Mouse (Mus musculus): ENCODE results near the gene Snrnp35. TPM values are rescaled to one million over a fixed set of nuclear protein-coding genes. Genes with fewer than 3 reads are reported as not detected.

Gene Snrnp35
- polyA plus RNA-seq, 1 experiment, result 18.9 TPM

DNA sequence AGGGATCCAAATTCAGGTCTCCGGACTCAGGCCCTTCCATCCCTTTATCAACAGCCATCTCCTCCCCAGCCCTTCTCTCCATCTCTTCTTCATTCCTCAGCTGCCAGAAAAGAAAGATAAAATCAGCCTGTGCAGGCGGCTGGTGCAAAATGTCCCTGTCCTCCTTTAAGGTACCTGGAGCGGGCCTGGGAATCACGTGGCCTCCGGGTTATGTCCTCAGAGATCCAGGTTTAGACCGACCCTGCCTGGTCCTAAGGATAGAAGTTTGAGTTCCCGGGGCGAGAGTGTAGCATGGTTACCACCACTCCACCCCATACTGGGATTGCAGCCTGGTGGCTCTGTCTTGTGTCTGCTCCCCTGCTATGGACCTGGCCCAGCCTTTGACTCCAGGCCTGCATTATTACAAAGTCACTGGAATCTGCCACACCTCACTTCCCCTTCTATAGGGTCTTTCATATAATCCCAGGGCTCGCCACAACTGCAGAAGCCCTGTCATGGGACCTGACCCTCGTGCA, 27.7 kb downstream of the Snrnp35 start:
- TF ChIP-seq REST (IDR thresholded peaks at IDR 0.05; ENCODE audit: insufficient read depth, insufficient read length) (no peak), POLR2AphosphoS2 (IDR thresholded peaks at IDR 0.05; ENCODE audit: insufficient read length, low read depth) (no peak), CEBPB (IDR thresholded peaks at IDR 0.05; ENCODE audit: insufficient read depth, poor library complexity, severe bottlenecking) (no peak), TCF12 (IDR thresholded peaks at IDR 0.05; ENCODE audit: insufficient read depth, poor library complexity, severe bottlenecking) (no peak), MAX (IDR thresholded peaks at IDR 0.05; ENCODE audit: low read depth) (no peak), MYOG (IDR thresholded peaks at IDR 0.05; ENCODE audit: control insufficient read depth in 1 of 3, insufficient read depth in 1 of 3, insufficient read length in 2 of 3, low read depth in 2 of 3) (no peak), USF1 (IDR thresholded peaks at IDR 0.05; ENCODE audit: low read depth) (no peak), MYOD1 (IDR thresholded peaks at IDR 0.05; ENCODE audit: control insufficient read depth in 1 of 3, insufficient read length in 2 of 3, low read depth in 2 of 3) (no peak), POLR2A (IDR thresholded peaks at IDR 0.05; ENCODE audit: insufficient read length, low read depth) (no peak), SRF (IDR thresholded peaks at IDR 0.05; ENCODE audit: control insufficient read depth, insufficient read length, low read depth) (no peak), TCF3 (IDR thresholded peaks at IDR 0.05; ENCODE audit: insufficient read length, low read depth) (no peak), E2F4 (IDR thresholded peaks at IDR 0.05; ENCODE audit: insufficient read depth) (no peak)
- Histone ChIP-seq H3K27me3 (ENCODE audit: control insufficient read depth, insufficient read depth, insufficient read length) (no peaks in the 10 kb centered on the region), H3K79me2 (ENCODE audit: control insufficient read depth, insufficient read depth) (no peaks in the 10 kb centered on the region), H3ac (ENCODE audit: control insufficient read depth, insufficient read length) (no peak overlapping the region), H3K36me3 (ENCODE audit: control insufficient read depth, insufficient read depth) (no peaks in the 10 kb centered on the region), H3K4me2 (ENCODE audit: low read depth) (no peak overlapping the region), H3K4me3 (no peak overlapping the region)

DNA sequence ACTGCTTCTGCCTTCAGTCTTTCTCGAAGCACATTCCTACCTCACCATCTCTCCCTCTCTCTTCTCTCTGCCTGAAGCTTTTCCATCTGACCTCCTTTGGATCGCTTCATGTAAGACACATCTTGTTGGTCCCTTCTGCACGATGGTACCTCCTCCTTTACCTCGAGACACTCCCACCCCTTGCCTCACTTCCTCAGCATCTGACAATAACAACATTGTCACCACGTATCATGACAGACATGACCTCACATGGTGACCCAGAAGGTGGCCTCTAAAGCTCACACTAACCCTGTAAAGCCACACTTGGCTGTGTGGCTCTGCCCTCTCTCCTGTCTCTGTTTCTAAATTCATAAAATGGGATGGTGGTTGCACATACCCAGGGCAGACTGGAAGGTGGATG, 32.9 kb downstream of the Snrnp35 start:
- no peaks in the 10 kb centered on the region for H3K27me3 ChIP-seq (ENCODE audit: control insufficient read depth, insufficient read depth, insufficient read length)
- no peak for TF ChIP-seq USF1 (IDR thresholded peaks at IDR 0.05; ENCODE audit: low read depth)
- TF ChIP-seq TCF12 (IDR thresholded peaks at IDR 0.05; ENCODE audit: insufficient read depth, poor library complexity, severe bottlenecking), result no peak
- no peak for TF ChIP-seq MAX (IDR thresholded peaks at IDR 0.05; ENCODE audit: low read depth)
- TF ChIP-seq SRF (IDR thresholded peaks at IDR 0.05; ENCODE audit: control insufficient read depth, insufficient read length, low read depth), result no peak
- TF ChIP-seq POLR2A (IDR thresholded peaks at IDR 0.05; ENCODE audit: insufficient read length, low read depth), result no peak
- TF ChIP-seq TCF3 (IDR thresholded peaks at IDR 0.05; ENCODE audit: insufficient read length, low read depth), result no peak
- TF ChIP-seq REST (IDR thresholded peaks at IDR 0.05; ENCODE audit: insufficient read depth, insufficient read length), result no peak
- no peak for TF ChIP-seq MYOG (IDR thresholded peaks at IDR 0.05; ENCODE audit: control insufficient read depth in 1 of 3, insufficient read depth in 1 of 3, insufficient read length in 2 of 3, low read depth in 2 of 3)
- TF ChIP-seq E2F4 (IDR thresholded peaks at IDR 0.05; ENCODE audit: insufficient read depth), result no peak
- TF ChIP-seq POLR2AphosphoS2 (IDR thresholded peaks at IDR 0.05; ENCODE audit: insufficient read length, low read depth), result no peak
- no peak for TF ChIP-seq CEBPB (IDR thresholded peaks at IDR 0.05; ENCODE audit: insufficient read depth, poor library complexity, severe bottlenecking)
- TF ChIP-seq MYOD1 (IDR thresholded peaks at IDR 0.05; ENCODE audit: control insufficient read depth in 1 of 3, insufficient read length in 2 of 3, low read depth in 2 of 3), result no peak
- no peak overlapping the region for H3K4me3 ChIP-seq
- H3K36me3 ChIP-seq (ENCODE audit: control insufficient read depth, insufficient read depth), result no peaks in the 10 kb centered on the region
- no peaks in the 10 kb centered on the region for H3K79me2 ChIP-seq (ENCODE audit: control insufficient read depth, insufficient read depth)
- no peak overlapping the region for H3K4me2 ChIP-seq (ENCODE audit: low read depth)
- H3ac ChIP-seq (ENCODE audit: control insufficient read depth, insufficient read length), result no peak overlapping the region

- H3K4me3 ChIP-seq, result no peak overlapping the region
Observed at GRCm38 (mm10) chr5:124518648-124519047, 35.7 kb downstream of the Snrnp35 start.

DNA sequence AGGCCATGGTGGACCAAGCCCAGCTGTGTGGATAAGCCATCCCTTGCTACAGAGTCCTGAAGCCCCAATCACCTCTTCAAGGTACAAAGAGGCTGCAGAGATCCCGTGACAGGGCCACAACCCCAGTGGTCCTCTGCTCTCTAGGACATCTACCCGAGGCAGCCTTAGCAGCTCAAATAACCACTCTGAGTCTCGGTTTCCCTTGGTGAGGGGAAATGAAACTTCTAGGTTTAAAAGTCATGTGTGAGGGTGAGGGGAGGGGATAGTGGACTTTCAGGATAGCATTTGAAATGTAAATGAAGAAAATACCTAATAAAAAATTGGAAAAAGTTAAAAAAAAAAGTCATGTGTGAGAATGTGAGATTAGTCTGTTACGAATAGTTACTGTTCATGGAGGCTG, 38.7 kb downstream of the Snrnp35 start:
- Histone ChIP-seq H3K79me2 (ENCODE audit: control insufficient read depth, insufficient read depth) (no peaks in the 10 kb centered on the region), H3K4me2 (ENCODE audit: low read depth) (no peak overlapping the region), H3K36me3 (ENCODE audit: control insufficient read depth, insufficient read depth) (no peaks in the 10 kb centered on the region), H3K4me3 (no peak overlapping the region), H3K27me3 (ENCODE audit: control insufficient read depth, insufficient read depth, insufficient read length) (no peaks in the 10 kb centered on the region), H3ac (ENCODE audit: control insufficient read depth, insufficient read length) (no peak overlapping the region)
- TF ChIP-seq TCF12 (IDR thresholded peaks at IDR 0.05; ENCODE audit: insufficient read depth, poor library complexity, severe bottlenecking) (no peak), REST (IDR thresholded peaks at IDR 0.05; ENCODE audit: insufficient read depth, insufficient read length) (no peak), MYOD1 (IDR thresholded peaks at IDR 0.05; ENCODE audit: control insufficient read depth in 1 of 3, insufficient read length in 2 of 3, low read depth in 2 of 3) (no peak), POLR2AphosphoS2 (IDR thresholded peaks at IDR 0.05; ENCODE audit: insufficient read length, low read depth) (no peak), MYOG (IDR thresholded peaks at IDR 0.05; ENCODE audit: control insufficient read depth in 1 of 3, insufficient read depth in 1 of 3, insufficient read length in 2 of 3, low read depth in 2 of 3) (no peak), USF1 (IDR thresholded peaks at IDR 0.05; ENCODE audit: low read depth) (no peak), CEBPB (IDR thresholded peaks at IDR 0.05; ENCODE audit: insufficient read depth, poor library complexity, severe bottlenecking) (no peak), TCF3 (IDR thresholded peaks at IDR 0.05; ENCODE audit: insufficient read length, low read depth) (no peak), MAX (IDR thresholded peaks at IDR 0.05; ENCODE audit: low read depth) (no peak), SRF (IDR thresholded peaks at IDR 0.05; ENCODE audit: control insufficient read depth, insufficient read length, low read depth) (no peak), E2F4 (IDR thresholded peaks at IDR 0.05; ENCODE audit: insufficient read depth) (no peak), POLR2A (IDR thresholded peaks at IDR 0.05; ENCODE audit: insufficient read length, low read depth) (no peak)

More at GRCm38 (mm10) chr5:124518648-124519047, 35.7 kb downstream of the Snrnp35 start:
- no peaks in the 10 kb centered on the region for H3K79me2 ChIP-seq (ENCODE audit: control insufficient read depth, insufficient read depth)
- H3K27me3 ChIP-seq (ENCODE audit: control insufficient read depth, insufficient read depth, insufficient read length), result no peaks in the 10 kb centered on the region
- TF ChIP-seq REST (IDR thresholded peaks at IDR 0.05; ENCODE audit: insufficient read depth, insufficient read length), result no peak
- TF ChIP-seq USF1 (IDR thresholded peaks at IDR 0.05; ENCODE audit: low read depth), result no peak
- no peak for TF ChIP-seq MYOD1 (IDR thresholded peaks at IDR 0.05; ENCODE audit: control insufficient read depth in 1 of 3, insufficient read length in 2 of 3, low read depth in 2 of 3)
- no peak for TF ChIP-seq E2F4 (IDR thresholded peaks at IDR 0.05; ENCODE audit: insufficient read depth)
- H3K36me3 ChIP-seq (ENCODE audit: control insufficient read depth, insufficient read depth), result no peaks in the 10 kb centered on the region
- H3K4me2 ChIP-seq (ENCODE audit: low read depth), result no peak overlapping the region
- no peak overlapping the region for H3ac ChIP-seq (ENCODE audit: control insufficient read depth, insufficient read length)

- Histone ChIP-seq H3ac (ENCODE audit: control insufficient read depth, insufficient read length) (no peak overlapping the region), H3K4me2 (ENCODE audit: low read depth) (no peak overlapping the region), H3K36me3 (ENCODE audit: control insufficient read depth, insufficient read depth) (no peaks in the 10 kb centered on the region), H3K79me2 (ENCODE audit: control insufficient read depth, insufficient read depth) (no peaks in the 10 kb centered on the region), H3K4me3 (no peak overlapping the region), H3K27me3 (ENCODE audit: control insufficient read depth, insufficient read depth, insufficient read length) (no peaks in the 10 kb centered on the region)
- TF ChIP-seq TCF12 (IDR thresholded peaks at IDR 0.05; ENCODE audit: insufficient read depth, poor library complexity, severe bottlenecking) (no peak), MYOD1 (IDR thresholded peaks at IDR 0.05; ENCODE audit: control insufficient read depth in 1 of 3, insufficient read length in 2 of 3, low read depth in 2 of 3) (no peak), MYOG (IDR thresholded peaks at IDR 0.05; ENCODE audit: control insufficient read depth in 1 of 3, insufficient read depth in 1 of 3, insufficient read length in 2 of 3, low read depth in 2 of 3) (no peak), CEBPB (IDR thresholded peaks at IDR 0.05; ENCODE audit: insufficient read depth, poor library complexity, severe bottlenecking) (no peak), POLR2A (IDR thresholded peaks at IDR 0.05; ENCODE audit: insufficient read length, low read depth) (no peak), SRF (IDR thresholded peaks at IDR 0.05; ENCODE audit: control insufficient read depth, insufficient read length, low read depth) (no peak), MAX (IDR thresholded peaks at IDR 0.05; ENCODE audit: low read depth) (no peak), POLR2AphosphoS2 (IDR thresholded peaks at IDR 0.05; ENCODE audit: insufficient read length, low read depth) (no peak), E2F4 (IDR thresholded peaks at IDR 0.05; ENCODE audit: insufficient read depth) (no peak), REST (IDR thresholded peaks at IDR 0.05; ENCODE audit: insufficient read depth, insufficient read length) (no peak), USF1 (IDR thresholded peaks at IDR 0.05; ENCODE audit: low read depth) (no peak), TCF3 (IDR thresholded peaks at IDR 0.05; ENCODE audit: insufficient read length, low read depth) (no peak)
Observed at GRCm38 (mm10) chr5:124523032-124523431, 40.1 kb downstream of the Snrnp35 start.
